Mouse (Mus musculus) lung, embryonic 14.5 days (tissue): Measurements from ENCODE around the gene Ubxn11. TPM values are rescaled to one million over a fixed set of nuclear protein-coding genes. Genes with fewer than 3 reads are reported as not detected.
A peak's percentile ranks its signal among the peaks of the same experiment; 100 is the strongest.
"Not testable (repeated sequence)": the region's sequence is repeated elsewhere in the genome, so short reads cannot be mapped to it uniquely, and the experiment has no call there.

Source experiments
- ATAC-seq: fragments of 200-750 bp; cut with Nextera tagmentation; 2 replicates; pipeline ENCODE4 v1.8.0; 2017; ENCODE audit warnings: mild to moderate bottlenecking, moderate TSS enrichment, moderate library complexity; ENCODE audit not compliant: insufficient read depth
- DNase-seq: peaks from one replicate; pipeline ENCODE4 v3.0.0-alpha.2; 2015
- H3K27ac ChIP-seq: fragments of 300-500 bp; sonication (generic); 2 replicates; pipeline ENCODE4 v1.5.1; 2014; ENCODE audit warnings: low read depth, mild to moderate bottlenecking, moderate library complexity
- H3K27me3 ChIP-seq: fragments of 300-500 bp; sonication (generic); 2 replicates; pipeline ENCODE4 v1.6.1; 2014; ENCODE audit warnings: low read length, control low read depth; ENCODE audit not compliant: insufficient read depth
- H3K36me3 ChIP-seq: fragments of 300-500 bp; sonication (generic); 2 replicates; pipeline ENCODE4 v1.6.1; 2014; ENCODE audit warnings: control low read depth; ENCODE audit not compliant: insufficient read depth
- H3K4me1 ChIP-seq: fragments of 300-500 bp; sonication (generic); 2 replicates; pipeline ENCODE4 v1.6.1; 2014; ENCODE audit warnings: antibody characterized with exemption, control low read depth; ENCODE audit not compliant: insufficient read depth
- H3K4me2 ChIP-seq: fragments of 300-500 bp; sonication (generic); 2 replicates; pipeline ENCODE4 v1.6.1; 2014; ENCODE audit warnings: mild to moderate bottlenecking
- H3K4me3 ChIP-seq: fragments of 300-500 bp; sonication (generic); 2 replicates; pipeline ENCODE4 v1.5.1; 2014; ENCODE audit warnings: low read depth, low read length
- H3K9ac ChIP-seq: fragments of 300-500 bp; sonication (generic); 2 replicates; pipeline ENCODE4 v1.6.1; 2014
- H3K9me3 ChIP-seq: fragments of 300-500 bp; sonication (generic); 2 replicates; pipeline ENCODE4 v1.6.1; 2016; ENCODE audit warnings: low read depth, low read length, control low read depth
- CTCF ChIP-seq: IDR thresholded peaks from 2 replicates; pipeline ENCODE4 v1.5.1; 2016; ENCODE audit warnings: antibody characterized with exemption, low read depth
- WGBS: fragments of 180-500 bp; shearing (Covaris S2); extraction: QIAGEN DNeasy Blood & Tissue Kit; methylation state at CpG from one replicate; pipeline ENCODE4 v1.1.7; 2014; 5-methylcytosine and 5-hydroxymethylcytosine counted together
- polyA plus RNA-seq: library from polyadenylated mRNA; unstranded; fragments of >200 nt; fragmentation: Nextera tagmentation; extraction: Ambion mirVana; gene quantifications from 2 replicates; pipeline ENCODE4 v1.2.1, GENCODE M21; 2014

Ubxn11 gene
- polyA plus RNA-seq, 1 experiment from 2014 or later, result 6.8 TPM

DNA sequence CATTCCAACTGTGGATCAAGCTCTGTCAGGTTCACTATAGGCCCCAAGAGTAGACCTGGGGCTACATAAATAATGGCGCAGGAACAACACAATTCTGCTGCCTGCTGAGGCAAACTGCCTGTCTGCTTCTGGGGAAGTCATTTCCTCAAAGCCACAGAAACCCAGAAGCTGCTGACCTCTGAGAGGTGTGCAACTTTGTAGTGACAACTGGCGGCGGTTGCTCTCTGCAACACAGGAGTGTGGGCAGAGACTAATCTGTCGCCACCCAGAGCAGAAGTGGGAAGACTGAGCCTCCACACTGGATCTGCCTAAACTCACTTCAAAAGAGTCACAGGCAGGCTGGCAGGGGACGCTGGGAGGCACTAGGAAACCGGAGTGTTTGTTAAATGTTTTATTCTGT, 27.1 kb downstream of the Ubxn11 start:
- Histone ChIP-seq H3K4me3 (peak overlapping the region; percentile 68), H3K9me3 (no peaks in the 10 kb centered on the region), H3K4me2 (peak overlapping the region; percentile 84), H3K27ac (peak overlapping the region; percentile 93), H3K9ac (peak overlapping the region; percentile 72), H3K4me1 (peaks cover 4% of the 10 kb centered on the region; the same call in 1 of the 2 replicates), H3K27me3 (no peaks in the 10 kb centered on the region), H3K36me3 (peaks cover 22% of the 10 kb centered on the region; the same call in 1 of the 2 replicates)
- ATAC-seq (no peak), DNase-seq (no peak)
- no peak for TF ChIP-seq CTCF
- WGBS, result 36% methylated on average over 6 of the region's 6 CpGs

DNA sequence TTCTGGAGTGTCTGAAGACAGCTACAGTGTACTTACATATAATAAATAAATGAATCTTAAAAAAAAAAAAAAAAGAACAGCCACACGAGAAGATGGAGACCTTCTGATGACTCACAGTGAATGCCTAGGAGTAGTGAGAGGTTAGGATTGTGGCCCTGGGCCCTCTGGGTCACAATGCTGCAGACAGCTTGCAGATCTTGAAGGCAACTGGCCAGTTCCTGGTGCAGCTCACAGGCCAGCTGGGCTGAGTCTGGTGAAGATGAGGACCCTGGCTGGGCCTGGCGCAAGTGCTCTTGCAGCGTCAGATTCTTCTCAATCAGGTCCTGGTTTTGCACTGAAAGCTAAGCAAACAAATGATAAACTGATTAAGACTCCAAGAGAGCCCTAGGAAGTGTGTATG, 29.7 kb downstream of the Ubxn11 start:
- Histone ChIP-seq H3K9me3 (no peaks in the 10 kb centered on the region), H3K36me3 (peaks cover 13% of the 10 kb centered on the region; the same call in 1 of the 2 replicates), H3K4me2 (no peak overlapping the region), H3K4me3 (no peak overlapping the region), H3K27ac (no peak overlapping the region), H3K9ac (no peak overlapping the region), H3K4me1 (peaks cover 3% of the 10 kb centered on the region; the same call in 1 of the 2 replicates), H3K27me3 (no peaks in the 10 kb centered on the region)
- WGBS, result 59% methylated on average over 3 of the region's 3 CpGs
- no peak for ATAC-seq
- TF ChIP-seq CTCF, result no peak
- DNase-seq, result no peak

DNA sequence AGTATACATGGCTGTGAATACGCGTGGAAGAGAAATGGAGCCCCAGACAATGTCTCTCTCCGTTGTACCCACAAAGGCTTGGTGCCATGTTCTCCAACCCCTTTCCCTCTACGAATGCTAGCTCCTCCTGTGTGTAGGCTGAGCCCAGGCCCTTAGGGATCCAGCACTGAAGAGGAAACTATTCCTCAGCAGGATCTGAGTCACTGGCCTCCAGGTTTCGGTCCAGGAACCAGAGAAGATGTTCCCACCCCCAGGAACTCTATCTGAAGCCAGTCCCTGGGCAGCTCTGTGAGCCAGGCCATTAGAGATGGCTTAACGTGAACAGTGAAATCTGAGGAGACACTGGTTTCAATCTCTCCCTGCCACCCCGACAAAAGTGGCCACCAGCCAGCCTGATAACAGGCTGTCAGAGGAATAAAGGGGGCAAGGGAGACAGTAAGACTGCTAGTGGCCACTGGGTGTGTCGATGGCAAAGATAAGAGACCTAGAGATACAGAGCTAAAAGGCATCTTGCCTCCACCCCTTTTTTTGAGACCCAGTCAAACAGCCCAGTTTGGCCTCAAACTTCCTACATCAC, 30.2 kb downstream of the Ubxn11 start:
- DNase-seq (no peak), ATAC-seq (no peak)
- Histone ChIP-seq H3K27me3 (no peaks in the 10 kb centered on the region), H3K9me3 (no peaks in the 10 kb centered on the region), H3K4me2 (no peak overlapping the region), H3K4me1 (no peaks in the 10 kb centered on the region; the same call in 1 of the 2 replicates), H3K27ac (no peak overlapping the region), H3K4me3 (no peak overlapping the region), H3K9ac (no peak overlapping the region), H3K36me3 (peaks cover 17% of the 10 kb centered on the region; the same call in 1 of the 2 replicates)
- 62% methylated on average over 8 of the region's 8 CpGs for WGBS
- TF ChIP-seq CTCF, result no peak

DNA sequence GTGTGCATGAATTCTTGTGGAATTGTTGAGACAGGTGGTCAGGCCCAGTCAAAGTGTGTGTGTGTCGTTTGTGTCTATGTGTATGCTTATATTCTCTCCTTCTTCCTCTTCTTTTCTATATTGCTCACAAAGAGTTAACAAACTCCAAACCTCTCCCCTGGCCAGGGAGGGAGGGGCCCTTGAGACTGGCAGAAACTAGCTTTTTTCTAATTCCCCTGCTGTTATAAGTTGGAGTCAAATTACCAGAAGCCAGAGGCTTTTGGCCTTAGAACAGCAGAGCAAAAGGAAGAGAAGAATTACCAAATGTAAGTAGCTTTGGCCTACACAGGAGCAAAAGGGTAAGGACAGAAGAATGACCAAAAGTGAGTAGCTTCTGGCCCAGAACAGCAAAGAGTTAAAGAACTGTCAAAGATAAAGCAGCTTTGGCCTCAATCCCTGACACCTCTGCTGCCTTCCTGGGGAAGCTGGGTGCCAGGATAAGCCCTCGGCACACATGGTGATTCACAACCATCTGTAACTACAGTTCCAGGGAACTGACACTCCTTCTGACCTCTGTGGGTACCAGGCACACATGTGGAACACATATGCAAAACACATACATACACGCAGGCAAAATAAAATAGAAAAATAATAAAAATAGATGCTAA, 34.0 kb downstream of the Ubxn11 start:
- H3K27me3 ChIP-seq, result no peaks in the 10 kb centered on the region
- no peak overlapping the region for H3K27ac ChIP-seq
- ATAC-seq (no peak), DNase-seq (no peak)
- H3K4me3 ChIP-seq, result no peak overlapping the region
- no peaks in the 10 kb centered on the region for H3K9me3 ChIP-seq
- H3K9ac ChIP-seq, result no peak overlapping the region
- peaks cover 7% of the 10 kb centered on the region; the same call in 1 of the 2 replicates for H3K36me3 ChIP-seq
- H3K4me1 ChIP-seq, result no peaks in the 10 kb centered on the region
- WGBS, result 39% methylated on average over 3 of the region's 3 CpGs
- no peak overlapping the region for H3K4me2 ChIP-seq
- no peak for TF ChIP-seq CTCF

DNA sequence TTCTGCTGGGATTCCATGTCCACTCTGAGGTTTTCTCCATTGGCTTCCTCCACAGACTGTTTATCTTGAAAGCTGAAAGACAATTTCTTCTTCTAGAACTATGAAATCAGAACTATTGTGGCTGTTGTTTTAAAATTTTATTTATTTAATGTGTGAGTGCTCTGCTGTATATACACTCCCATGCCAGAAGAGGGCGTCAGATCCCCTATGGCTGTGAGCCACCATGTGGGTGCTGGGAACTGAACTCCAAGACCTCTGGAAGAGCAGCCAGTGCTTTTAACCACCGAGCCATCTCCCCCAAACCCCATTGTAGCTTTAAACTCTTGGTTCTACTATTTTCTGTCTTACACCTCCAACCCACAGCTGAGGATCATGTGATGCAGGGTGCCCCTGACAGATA, 36.5 kb downstream of the Ubxn11 start:
- ATAC-seq, result no peak
- no peak overlapping the region for H3K9ac ChIP-seq
- H3K27me3 ChIP-seq, result no peaks in the 10 kb centered on the region
- H3K36me3 ChIP-seq, result 0 out of 2 replicates have a peak, but pooled peaks cover 4% of the 10 kb centered on the region
- 78% methylated on average over 2 of the region's 2 CpGs for WGBS
- no peak overlapping the region for H3K4me3 ChIP-seq
- no peaks in the 10 kb centered on the region for H3K4me1 ChIP-seq
- no peak for DNase-seq
- H3K9me3 ChIP-seq, result no peaks in the 10 kb centered on the region
- no peak overlapping the region for H3K4me2 ChIP-seq
- H3K27ac ChIP-seq, result no peak overlapping the region
- no peak for TF ChIP-seq CTCF

DNA sequence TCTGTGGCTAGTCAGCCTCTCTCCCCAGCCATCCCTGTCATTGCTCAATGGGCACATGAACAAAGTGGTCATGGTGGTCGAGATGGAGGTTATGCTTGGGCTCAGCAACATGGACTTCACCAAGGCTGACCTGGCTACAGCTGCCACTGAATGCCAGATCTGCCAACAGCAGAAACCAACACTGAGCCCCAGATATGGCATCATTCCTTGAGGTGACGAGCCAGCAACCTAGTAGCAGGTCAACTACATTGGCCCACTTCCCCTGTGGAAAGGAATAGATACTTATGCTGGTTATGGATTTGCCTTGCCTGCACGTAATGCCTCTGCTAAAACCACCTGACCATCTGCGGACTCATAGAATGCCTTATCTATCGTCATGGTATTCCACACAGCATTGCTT, 41.9 kb downstream of the Ubxn11 start:
- H3K27me3 ChIP-seq, H3K9ac ChIP-seq, ATAC-seq, DNase-seq, H3K27ac ChIP-seq, H3K9me3 ChIP-seq, H3K4me2 ChIP-seq, H3K4me1 ChIP-seq, H3K4me3 ChIP-seq: not testable (repeated sequence)
- peaks cover 14% of the 10 kb centered on the region; the same call in 1 of the 2 replicates for H3K36me3 ChIP-seq
- 93% methylated on average over 5 of the region's 5 CpGs for WGBS

DNA sequence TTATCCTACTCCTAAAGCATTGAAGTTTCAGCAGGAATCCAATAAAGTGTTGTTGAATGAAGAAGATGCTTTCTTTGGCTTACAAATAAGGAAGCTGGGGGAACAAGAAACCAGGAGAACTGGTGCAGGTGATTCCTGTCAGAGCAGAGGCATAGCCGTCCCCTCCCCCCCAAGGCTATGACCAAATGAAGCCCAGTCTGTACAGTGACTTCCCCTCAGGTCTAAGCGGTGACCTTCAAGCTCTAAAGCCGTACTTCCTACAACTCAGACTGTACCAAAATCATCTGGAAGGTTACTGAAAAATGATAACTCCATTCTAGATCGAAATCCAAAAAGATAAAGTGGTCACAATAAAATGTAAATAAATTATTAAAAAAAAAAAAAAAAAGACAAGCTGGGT, 47.0 kb downstream of the Ubxn11 start:
- Histone ChIP-seq H3K27ac (no peak overlapping the region), H3K9ac (no peak overlapping the region), H3K36me3 (peaks cover 33% of the 10 kb centered on the region; the same call in 1 of the 2 replicates), H3K27me3 (no peaks in the 10 kb centered on the region), H3K4me2 (no peak overlapping the region), H3K4me1 (no peaks in the 10 kb centered on the region), H3K9me3 (no peaks in the 10 kb centered on the region), H3K4me3 (no peak overlapping the region)
- no peak for TF ChIP-seq CTCF
- no peak for ATAC-seq
- no peak for DNase-seq
- WGBS, result 90% methylated on average over 4 of the region's 4 CpGs
